In the genomic region with DNA sequence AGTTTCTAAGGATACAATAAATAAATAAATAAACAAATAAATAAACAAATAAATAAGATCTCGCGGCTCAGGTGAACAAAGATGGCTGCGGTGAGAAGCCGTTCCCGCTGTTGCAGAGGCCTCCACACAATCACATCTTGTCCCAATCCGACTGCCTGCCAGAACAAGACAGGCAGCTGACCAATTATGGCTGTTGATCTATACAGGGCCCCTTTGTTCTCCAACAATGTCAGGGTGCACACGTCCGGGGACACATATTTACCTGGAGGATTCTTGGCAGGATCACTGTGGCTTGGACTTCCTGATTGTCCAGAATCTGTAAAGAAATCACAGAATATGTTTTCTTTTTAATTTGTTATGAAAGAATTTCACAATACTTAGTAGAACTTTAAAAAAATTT, we compare ENCODE assay signal across 12 mouse cellular contexts.
A peak's percentile ranks its signal among the peaks of the same experiment; 100 is the strongest.
DNase-seq lines count a peak whose midpoint lies in the region; ATAC-seq and TF ChIP-seq lines count a peak whose summit lies in the region.
"Had no signal": no experiment of that assay in that cellular context is flagged by ENCODE, and none has a peak within 500 bp of the region (broad histone marks: within the 10 kb centered on the region; RNA-seq: fewer than 3 reads in every experiment).

No protein-coding gene starts in this region.

- DNase-seq in forebrain, embryonic 11.5 days (ENCODE audit: low spot score) = no peak
- peak in 1 of 2 experiments; percentile 26 for DNase-seq in layer of hippocampus, adult 2 months (ENCODE audit: low spot score in 2 of 2)
- no peak for DNase-seq in layer of hippocampus, postnatal 14 days (ENCODE audit: low spot score in 2 of 2)
- no peak for DNase-seq in neural tube, embryonic 10.5 days (ENCODE audit: extremely low spot score, low spot score)
- no peak for DNase-seq in adrenal gland, postnatal 10 days
- DNase-seq: cerebellum, adult 2 months; thymus, adult 18-20 months had no signal

- H3K27ac ChIP-seq in forebrain, embryonic 12.5 days = no peak overlapping the region
- no peak overlapping the region for H3K27ac ChIP-seq in forebrain, embryonic 11.5 days (ENCODE audit: low read depth, low read length)
- peak overlapping the region; percentile 85 for H3K27ac ChIP-seq in layer of hippocampus, adult 2 months
- H3K27ac ChIP-seq in neural tube, embryonic 13.5 days (replicated peaks) = peak overlapping the region; percentile 35; the same call in 1 of the 2 replicates
- H3K27ac ChIP-seq in stomach, embryonic 16.5 days (ENCODE audit: low read length) = peak overlapping the region; percentile 56; the same call in 1 of the 2 replicates

- 41% methylated on average over 8 of the region's 8 CpGs for WGBS in forebrain, embryonic 12.5 days
- WGBS in forebrain, embryonic 11.5 days = 64% methylated on average over 8 of the region's 8 CpGs
- 58% methylated on average over 8 of the region's 8 CpGs for WGBS in neural tube, embryonic 13.5 days
- WGBS in stomach, embryonic 16.5 days = 65% methylated on average over 8 of the region's 8 CpGs

- no peak overlapping the region for H3K9ac ChIP-seq in forebrain, embryonic 12.5 days
- H3K9ac ChIP-seq in forebrain, embryonic 11.5 days (ENCODE audit: low read length) = no peak overlapping the region
- H3K9ac ChIP-seq in neural tube, embryonic 13.5 days = no peak overlapping the region
- no peak overlapping the region for H3K9ac ChIP-seq in stomach, embryonic 16.5 days (ENCODE audit: low read length)
- H3K9ac ChIP-seq: limb, embryonic 15.5 days had no signal

- H3K9me3 ChIP-seq in forebrain, embryonic 12.5 days = no peaks in the 10 kb centered on the region
- no peaks in the 10 kb centered on the region for H3K9me3 ChIP-seq in forebrain, embryonic 11.5 days (ENCODE audit: control insufficient read depth, low read length)
- no peaks in the 10 kb centered on the region for H3K9me3 ChIP-seq in neural tube, embryonic 13.5 days
- H3K9me3 ChIP-seq in stomach, embryonic 16.5 days (replicated peaks; ENCODE audit: control insufficient read depth, low read length) = no peaks in the 10 kb centered on the region
- H3K9me3 ChIP-seq: limb, embryonic 15.5 days had no signal

- no peak overlapping the region for H3K4me2 ChIP-seq in forebrain, embryonic 12.5 days
- H3K4me2 ChIP-seq in forebrain, embryonic 11.5 days (ENCODE audit: low read depth, low read length, severe bottlenecking) = no peak overlapping the region
- no peak overlapping the region for H3K4me2 ChIP-seq in neural tube, embryonic 13.5 days
- H3K4me2 ChIP-seq in stomach, embryonic 16.5 days (ENCODE audit: low read depth, low read length) = no peak overlapping the region
- H3K4me2 ChIP-seq: limb, embryonic 15.5 days had no signal

- no peaks in the 10 kb centered on the region for H3K36me3 ChIP-seq in forebrain, embryonic 12.5 days (replicated peaks)
- H3K36me3 ChIP-seq in forebrain, embryonic 11.5 days (ENCODE audit: control insufficient read depth, insufficient read depth, low read length) = no peaks in the 10 kb centered on the region
- no peaks in the 10 kb centered on the region for H3K36me3 ChIP-seq in neural tube, embryonic 13.5 days
- no peaks in the 10 kb centered on the region for H3K36me3 ChIP-seq in stomach, embryonic 16.5 days (ENCODE audit: control insufficient read depth, insufficient read depth, low read length)

- no peaks in the 10 kb centered on the region for H3K27me3 ChIP-seq in forebrain, embryonic 12.5 days
- no peaks in the 10 kb centered on the region for H3K27me3 ChIP-seq in forebrain, embryonic 11.5 days (ENCODE audit: control insufficient read depth, insufficient read depth, low read length)
- H3K27me3 ChIP-seq in neural tube, embryonic 13.5 days = no peaks in the 10 kb centered on the region
- H3K27me3 ChIP-seq in stomach, embryonic 16.5 days (ENCODE audit: control insufficient read depth, insufficient read depth, low read length) = no peaks in the 10 kb centered on the region
- H3K27me3 ChIP-seq: limb, embryonic 15.5 days had no signal

- TF ChIP-seq CTCF in layer of hippocampus, adult 2 months (conservative IDR thresholded peaks at IDR 0.05) = no peak

- H3K4me1 ChIP-seq in forebrain, embryonic 12.5 days = peaks cover 19% of the 10 kb centered on the region
- H3K4me1 ChIP-seq in forebrain, embryonic 11.5 days (replicated peaks; ENCODE audit: control insufficient read depth, insufficient read depth, low read length) = peaks cover 5% of the 10 kb centered on the region; the same call in 1 of the 2 replicates
- H3K4me1 ChIP-seq in neural tube, embryonic 13.5 days (replicated peaks) = peaks cover 35% of the 10 kb centered on the region
- peaks cover 25% of the 10 kb centered on the region for H3K4me1 ChIP-seq in stomach, embryonic 16.5 days (ENCODE audit: control insufficient read depth, insufficient read depth, low read length)

- peak; percentile 53; the same call in 1 of the 2 replicates for ATAC-seq in forebrain, embryonic 12.5 days (ENCODE audit: low FRiP score)
- ATAC-seq in forebrain, embryonic 11.5 days (replicated peaks; ENCODE audit: low FRiP score) = no peak; the same call in 1 of the 2 replicates
- no peak for ATAC-seq in neural tube, embryonic 13.5 days (ENCODE audit: low read depth)
- no peak for ATAC-seq in stomach, embryonic 16.5 days (ENCODE audit: insufficient read depth, low FRiP score)

- H3K4me3 ChIP-seq in forebrain, embryonic 12.5 days (replicated peaks) = no peak overlapping the region
- H3K4me3 ChIP-seq in forebrain, embryonic 11.5 days (ENCODE audit: low read depth, low read length) = no peak overlapping the region
- H3K4me3 ChIP-seq in layer of hippocampus, adult 2 months = no peak overlapping the region
- no peak overlapping the region for H3K4me3 ChIP-seq in neural tube, embryonic 13.5 days
- no peak overlapping the region for H3K4me3 ChIP-seq in stomach, embryonic 16.5 days (replicated peaks; ENCODE audit: low read length)
- H3K4me3 ChIP-seq: left cerebral cortex, adult 2 months; limb, embryonic 15.5 days had no signal

Comparison
In these comparisons a context has a peak if more than half of its experiments do, and no peak if none do; other contexts are left out.
1. H3K27ac ChIP-seq: peak in layer of hippocampus, adult 2 months (single experiment), neural tube, embryonic 13.5 days (single experiment) and stomach, embryonic 16.5 days (single experiment); none in forebrain, embryonic 12.5 days (single experiment) and forebrain, embryonic 11.5 days (single experiment).